Mouse (Mus musculus): ENCODE measurements around the gene Alkal2. TPM values are rescaled to one million over a fixed set of nuclear protein-coding genes. Genes with fewer than 3 reads are reported as not detected.
A peak's percentile ranks its signal among the peaks of the same experiment; 100 is the strongest.

The Alkal2 gene
- total RNA-seq (2014; rRNA removed) (3.0 and 3.9 TPM in 2 replicates), polyA plus RNA-seq (2015; fragmentation: Nextera tagmentation; extraction: Ambion mirVana) (1.4 and 2.1 TPM in 2 replicates)

DNA sequence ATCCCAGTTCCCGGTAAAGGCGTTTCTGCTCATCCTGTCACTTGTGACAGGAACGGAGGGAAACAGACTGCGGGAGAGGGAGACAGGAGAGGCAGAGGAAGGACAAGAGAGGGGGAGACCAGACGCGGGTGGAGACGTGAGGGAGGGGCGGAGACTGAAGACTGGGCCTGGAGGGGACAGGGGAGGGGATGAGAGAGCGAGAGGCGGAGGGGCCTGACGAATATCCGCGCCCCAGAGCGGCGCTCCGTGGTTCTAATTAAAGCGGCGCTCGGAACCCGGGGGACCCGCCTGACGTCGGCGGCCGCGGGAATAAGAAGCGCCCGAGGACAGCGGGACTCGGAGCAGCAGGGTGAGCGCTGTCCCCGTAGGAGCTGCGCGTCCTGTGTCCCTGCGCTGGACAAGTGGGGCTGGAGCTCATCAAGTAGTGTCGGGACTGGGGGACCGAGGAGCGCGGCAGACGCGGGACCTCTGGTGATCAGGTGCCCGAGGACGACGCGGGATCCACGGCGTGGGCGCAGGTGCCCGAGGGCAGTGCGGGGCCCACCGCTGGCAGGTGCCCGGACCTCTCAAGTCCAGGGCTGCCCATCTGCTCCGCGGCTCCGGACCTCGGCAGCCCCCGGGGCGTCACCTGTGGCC, at the start of gene Alkal2:
Alkal2 (plus strand) TSS at position 337 of the 636 bp plus-strand sequence.
- peak; percentile 35 for DNase-seq
- H3K27ac ChIP-seq (ENCODE audit: low read depth, low read length) = no peak within 1 kb of the TSS
- H3K4me2 ChIP-seq (ENCODE audit: low read depth) = peak within 1 kb of the TSS; percentile 98
- under 1% methylated on average over 58 of the region's 58 CpGs for WGBS
- no peak for TF ChIP-seq CTCF (IDR thresholded peaks at IDR 0.05; ENCODE audit: low read depth)
- 0 out of 2 replicates have a peak, but pooled peaks cover 5% of the 10 kb centered on the region for H3K4me1 ChIP-seq (ENCODE audit: insufficient read depth)
- peak within 1 kb of the TSS; percentile 47 for H3K4me3 ChIP-seq (ENCODE audit: low read depth, low read length)
- peak within 1 kb of the TSS; percentile 47 for H3K9ac ChIP-seq
- ATAC-seq = peak; percentile 72
- peaks cover 21% of the 10 kb centered on the region for H3K27me3 ChIP-seq (ENCODE audit: insufficient read depth, low read length)
- no peaks in the 10 kb centered on the region for H3K36me3 ChIP-seq (ENCODE audit: insufficient read depth)
- H3K9me3 ChIP-seq (ENCODE audit: low read length) = no peaks in the 10 kb centered on the region

- 68% methylated on average over 1 of the region's 1 CpGs for WGBS
- H3K4me2 ChIP-seq (ENCODE audit: low read depth) = no peak overlapping the region
- H3K27me3 ChIP-seq (ENCODE audit: insufficient read depth, low read length) = 0 out of 2 replicates have a peak, but pooled peaks cover 6% of the 10 kb centered on the region
- no peak for TF ChIP-seq CTCF (IDR thresholded peaks at IDR 0.05; ENCODE audit: low read depth)
- no peak overlapping the region for H3K4me3 ChIP-seq (ENCODE audit: low read depth, low read length)
- H3K27ac ChIP-seq (ENCODE audit: low read depth, low read length) = no peak overlapping the region
- H3K36me3 ChIP-seq (ENCODE audit: insufficient read depth) = no peaks in the 10 kb centered on the region
- H3K9me3 ChIP-seq (ENCODE audit: low read length) = no peaks in the 10 kb centered on the region
- H3K9ac ChIP-seq = no peak overlapping the region
- 0 out of 2 replicates have a peak, but pooled peaks cover 3% of the 10 kb centered on the region for H3K4me1 ChIP-seq (ENCODE audit: insufficient read depth)
- ATAC-seq = no peak
- DNase-seq = no peak
Measured at GRCm38 (mm10) chr12:30848521-30848920, 35.6 kb upstream of the Alkal2 start.

GRCm38 (mm10) chr12:30850902-30851301, 33.2 kb upstream of the Alkal2 start:
- H3K4me3 ChIP-seq (ENCODE audit: low read depth, low read length) = no peak overlapping the region
- 0 out of 2 replicates have a peak, but pooled peaks cover 6% of the 10 kb centered on the region for H3K27me3 ChIP-seq (ENCODE audit: insufficient read depth, low read length)
- no peaks in the 10 kb centered on the region for H3K36me3 ChIP-seq (ENCODE audit: insufficient read depth)
- no peak overlapping the region for H3K9ac ChIP-seq
- no peak overlapping the region for H3K27ac ChIP-seq (ENCODE audit: low read depth, low read length)
- TF ChIP-seq CTCF (IDR thresholded peaks at IDR 0.05; ENCODE audit: low read depth) = no peak
- no peak overlapping the region for H3K4me2 ChIP-seq (ENCODE audit: low read depth)
- ATAC-seq = peak; percentile 32
- H3K9me3 ChIP-seq (ENCODE audit: low read length) = no peaks in the 10 kb centered on the region
- 13% methylated on average over 2 of the region's 2 CpGs for WGBS
- H3K4me1 ChIP-seq (ENCODE audit: insufficient read depth) = 0 out of 2 replicates have a peak, but pooled peaks cover 3% of the 10 kb centered on the region
- DNase-seq = peak; percentile 60

GRCm38 (mm10) chr12:30851871-30852270, 32.3 kb upstream of the Alkal2 start:
- Histone ChIP-seq H3K4me2 (ENCODE audit: low read depth) (no peak overlapping the region), H3K4me3 (ENCODE audit: low read depth, low read length) (no peak overlapping the region), H3K9ac (no peak overlapping the region), H3K36me3 (ENCODE audit: insufficient read depth) (no peaks in the 10 kb centered on the region), H3K27ac (ENCODE audit: low read depth, low read length) (no peak overlapping the region), H3K4me1 (ENCODE audit: insufficient read depth) (0 out of 2 replicates have a peak, but pooled peaks cover 3% of the 10 kb centered on the region), H3K27me3 (ENCODE audit: insufficient read depth, low read length) (0 out of 2 replicates have a peak, but pooled peaks cover 6% of the 10 kb centered on the region), H3K9me3 (ENCODE audit: low read length) (no peaks in the 10 kb centered on the region)
- 61% methylated on average over 6 of the region's 6 CpGs for WGBS
- ATAC-seq = peak; percentile 50; the same call in 1 of the 2 replicates
- DNase-seq = peak; percentile 8
- no peak for TF ChIP-seq CTCF (IDR thresholded peaks at IDR 0.05; ENCODE audit: low read depth)

DNA sequence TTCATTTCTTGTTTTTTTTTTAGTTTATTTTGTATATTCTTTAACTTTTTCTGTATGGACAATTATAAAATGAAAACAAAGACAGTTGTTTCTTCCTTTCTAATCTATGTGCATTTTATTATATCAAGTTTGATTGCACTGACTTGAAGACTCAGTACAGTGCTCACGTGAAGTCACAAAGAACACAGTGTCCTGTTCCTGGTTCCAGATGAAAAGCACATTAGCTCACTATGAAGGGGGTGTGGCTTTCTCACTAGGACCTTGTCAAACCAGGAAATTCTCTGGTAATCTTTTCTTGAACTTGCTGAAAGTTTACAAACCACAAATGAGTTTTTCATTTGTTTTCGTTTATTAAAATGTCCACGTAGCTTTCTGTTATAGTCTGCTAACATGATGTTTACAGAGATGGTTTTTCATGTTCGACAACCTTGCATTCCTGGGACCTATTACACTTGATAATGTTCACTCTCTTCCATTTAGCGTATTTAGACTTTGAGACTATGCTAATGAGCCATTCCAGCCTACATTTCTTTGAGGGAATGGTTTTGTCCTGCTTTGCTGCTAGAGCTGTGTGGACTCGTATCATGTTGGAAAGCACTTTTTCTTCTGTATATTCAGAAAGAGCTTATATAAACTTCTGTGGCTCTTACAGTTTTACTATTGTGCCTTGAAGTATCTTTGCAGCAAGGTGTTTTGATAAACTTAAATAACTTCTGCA, 28.5 kb upstream of the Alkal2 start:
- Histone ChIP-seq H3K27ac (ENCODE audit: low read depth, low read length) (no peak overlapping the region), H3K36me3 (ENCODE audit: insufficient read depth) (no peaks in the 10 kb centered on the region), H3K9me3 (ENCODE audit: low read length) (no peaks in the 10 kb centered on the region), H3K4me2 (ENCODE audit: low read depth) (no peak overlapping the region), H3K4me1 (ENCODE audit: insufficient read depth) (0 out of 2 replicates have a peak, but pooled peaks cover 3% of the 10 kb centered on the region), H3K9ac (no peak overlapping the region), H3K27me3 (ENCODE audit: insufficient read depth, low read length) (0 out of 2 replicates have a peak, but pooled peaks cover 6% of the 10 kb centered on the region), H3K4me3 (ENCODE audit: low read depth, low read length) (no peak overlapping the region)
- DNase-seq = no peak
- TF ChIP-seq CTCF (IDR thresholded peaks at IDR 0.05; ENCODE audit: low read depth) = no peak
- no peak for ATAC-seq
- 68% methylated on average over 6 of the region's 6 CpGs for WGBS

- no peaks in the 10 kb centered on the region for H3K36me3 ChIP-seq (ENCODE audit: insufficient read depth)
- ATAC-seq = no peak
- 92% methylated on average over 5 of the region's 5 CpGs for WGBS
- H3K9ac ChIP-seq = no peak overlapping the region
- 0 out of 2 replicates have a peak, but pooled peaks cover 2% of the 10 kb centered on the region for H3K4me1 ChIP-seq (ENCODE audit: insufficient read depth)
- no peak overlapping the region for H3K4me2 ChIP-seq (ENCODE audit: low read depth)
- no peak for TF ChIP-seq CTCF (IDR thresholded peaks at IDR 0.05; ENCODE audit: low read depth)
- no peak for DNase-seq
- H3K27me3 ChIP-seq (ENCODE audit: insufficient read depth, low read length) = 0 out of 2 replicates have a peak, but pooled peaks cover 6% of the 10 kb centered on the region
- no peak overlapping the region for H3K27ac ChIP-seq (ENCODE audit: low read depth, low read length)
- no peak overlapping the region for H3K4me3 ChIP-seq (ENCODE audit: low read depth, low read length)
- H3K9me3 ChIP-seq (ENCODE audit: low read length) = no peaks in the 10 kb centered on the region
Measured at GRCm38 (mm10) chr12:30856172-30856571, 27.9 kb upstream of the Alkal2 start.
